Comparison of ENCODE assay signal across 8 mouse cellular contexts in genomic region chr14:40917632-40918031, GRCm38 (mm10). TPM values are rescaled to one million over a fixed set of nuclear protein-coding genes. Genes with fewer than 3 reads are reported as not detected.
DNase-seq lines count a peak whose midpoint lies in the region; ATAC-seq and TF ChIP-seq lines count a peak whose summit lies in the region.

No protein-coding gene starts in this region.

- no peak overlapping the region for H3K9ac ChIP-seq in liver, postnatal 0 days (replicated peaks)
- H3K9ac ChIP-seq in neural tube, embryonic 14.5 days (replicated peaks; ENCODE audit: low read depth, low read length), result no peak overlapping the region

- peak; percentile 91 to 94 for DNase-seq in CD8-positive naive resting alpha-beta T cell, adult 2 months (ENCODE audit: low read depth in 2 of 2, low spot score in 2 of 2)
- DNase-seq in brain, embryonic 18.5 days (ENCODE audit: low read depth, low spot score), result peak; percentile 42
- peak; percentile 53 for DNase-seq in fibroblast of lung, adult 2 months (ENCODE audit: low read depth)
- DNase-seq in heart, postnatal 25 days (ENCODE audit: low spot score), result peak; percentile 67
- DNase-seq in large intestine, adult 2 months (ENCODE audit: low read depth, low spot score), result peak; percentile 83
- peak; percentile 93 for DNase-seq in liver, postnatal 0 days
- DNase-seq in testis, postnatal 14 days (ENCODE audit: low spot score), result peak; percentile 59

- H3K4me3 ChIP-seq in liver, postnatal 0 days (ENCODE audit: low read depth, low read length), result no peak overlapping the region
- no peak overlapping the region for H3K4me3 ChIP-seq in neural tube, embryonic 14.5 days (ENCODE audit: low read depth, low read length)

- H3K36me3 ChIP-seq in liver, postnatal 0 days (replicated peaks; ENCODE audit: insufficient read depth, low read length), result peaks cover 49% of the 10 kb centered on the region
- peaks cover 15% of the 10 kb centered on the region; the same call in 1 of the 2 replicates for H3K36me3 ChIP-seq in neural tube, embryonic 14.5 days (ENCODE audit: control insufficient read depth, insufficient read depth, low read length)

- no peaks in the 10 kb centered on the region for H3K27me3 ChIP-seq in liver, postnatal 0 days (ENCODE audit: insufficient read depth, low read length)
- no peaks in the 10 kb centered on the region for H3K27me3 ChIP-seq in neural tube, embryonic 14.5 days (ENCODE audit: control insufficient read depth, insufficient read depth, low read length)

- no peak overlapping the region for H3K27ac ChIP-seq in liver, postnatal 0 days (ENCODE audit: low read depth)
- H3K27ac ChIP-seq in neural tube, embryonic 14.5 days (ENCODE audit: low read depth, low read length), result no peak overlapping the region

- 3% methylated on average over 1 of the region's 1 CpGs for WGBS in large intestine, adult 2 months
- WGBS in liver, postnatal 0 days (ENCODE audit: insufficient replicate concordance), result 0% methylated on average over 1 of the region's 1 CpGs
- WGBS in neural tube, embryonic 14.5 days, result 0% methylated on average over 1 of the region's 1 CpGs

- H3K4me1 ChIP-seq in liver, postnatal 0 days (ENCODE audit: insufficient read depth), result peaks cover 32% of the 10 kb centered on the region
- no peaks in the 10 kb centered on the region for H3K4me1 ChIP-seq in neural tube, embryonic 14.5 days (ENCODE audit: control insufficient read depth, insufficient read depth, low read length)

- TF ChIP-seq CTCF in liver, postnatal 0 days (IDR thresholded peaks at IDR 0.05; ENCODE audit: low read depth), result peak; percentile 99

- peak; percentile 72 for ATAC-seq in liver, postnatal 0 days
- peak; percentile 62 for ATAC-seq in neural tube, embryonic 14.5 days (ENCODE audit: low read depth)

- no peak for TF ChIP-seq EP300 in liver, postnatal 0 days (IDR thresholded peaks at IDR 0.05; ENCODE audit: low read depth)

- no peaks in the 10 kb centered on the region for H3K9me3 ChIP-seq in liver, postnatal 0 days (ENCODE audit: low read length)
- H3K9me3 ChIP-seq in neural tube, embryonic 14.5 days (ENCODE audit: control insufficient read depth, low read length), result no peaks in the 10 kb centered on the region

- no peak overlapping the region for H3K4me2 ChIP-seq in liver, postnatal 0 days (ENCODE audit: low read depth, low read length)
- no peak overlapping the region for H3K4me2 ChIP-seq in neural tube, embryonic 14.5 days (ENCODE audit: low read depth, low read length)

- intact Hi-C loops in heart, postnatal 25 days (cut with DNase I), result loop anchor here (2.0 kb wide), 1 partner anchor 115 kb away; no protein-coding TSS in a partner anchor

RNA-seq across cellular contexts. Expression of gene Sh2d4b, which starts 24.6 kb away (rescaled TPM):
- under 1 TPM; 0.62 to 0.81 TPM for total RNA-seq in heart, postnatal 25 days (2021)
- polyA plus RNA-seq in large intestine, adult 2 months (2012; rRNA removed), result 0.10 and 0.16 TPM in 2 replicates
- 0.05 and 0.13 TPM in 2 replicates for polyA plus RNA-seq in liver, postnatal 0 days (2015; fragmentation: Nextera tagmentation; extraction: Ambion mirVana)
- 1.7 and 1.9 TPM in 2 replicates for polyA plus RNA-seq in neural tube, embryonic 14.5 days (2014; fragmentation: Nextera tagmentation; extraction: Ambion mirVana)

RNA-seq across cellular contexts. Expression of gene Tspan14, which starts 49.0 kb away (rescaled TPM):
- total RNA-seq in heart, postnatal 25 days (2021), result 10 to 100 TPM; 17.1 to 18.1 TPM
- 49.4 and 50.9 TPM in 2 replicates for polyA plus RNA-seq in large intestine, adult 2 months (2012; rRNA removed)
- 22.0 and 24.9 TPM in 2 replicates for polyA plus RNA-seq in liver, postnatal 0 days (2015; fragmentation: Nextera tagmentation; extraction: Ambion mirVana)
- 45.2 and 66.3 TPM in 2 replicates for polyA plus RNA-seq in neural tube, embryonic 14.5 days (2014; fragmentation: Nextera tagmentation; extraction: Ambion mirVana)

Comparison
In these comparisons a context has a peak if more than half of its experiments do, and no peak if none do; other contexts are left out.
1. DNase-seq: peak in every context shown above with its lines; median percentile 93 in liver, postnatal 0 days; 92 in CD8-positive naive resting alpha-beta T cell, adult 2 months; 83 in large intestine, adult 2 months; 67 in heart, postnatal 25 days; 59 in testis, postnatal 14 days; 53 in fibroblast of lung, adult 2 months; 42 in brain, embryonic 18.5 days.